Mouse (Mus musculus) adrenal gland, postnatal 4 days (tissue): ENCODE results near the gene Olfr1024. TPM values are rescaled to one million over a fixed set of nuclear protein-coding genes. Genes with fewer than 3 reads are reported as not detected.

ENCODE experiments used
- DNase-seq, 2 experiments: peaks; one replicate each; pipeline ENCODE4 v3.0.0; 2021 to 2022; ENCODE audit warnings: low spot score in 2 of 2, mixed read lengths in 2 of 2
- long read RNA-seq, 2 experiments: library from polyadenylated mRNA; stranded (forward); transcript quantifications; one replicate each; pipeline ENCODE4 v2.0.0; 2021
- total RNA-seq, 2 experiments: library from RNA; stranded (reverse); gene quantifications; 2 replicates each; pipeline ENCODE4 v1.2.3; 2021

Gene Olfr1024
- not detected for total RNA-seq
- long read RNA-seq, experiment 1: 0 reads
- long read RNA-seq, experiment 2: 0 reads

GRCm38 (mm10) chr2:85904952-85905351 lies at the start of gene Olfr1024:
Gene Olfr1024, minus strand, starts transcription at chr2:85905052.
- DNase-seq: no peak

GRCm38 (mm10) chr2:85950137-85950536 lies 45.3 kb upstream of the Olfr1024 start, which contains the start of gene Olfr1028:
Gene Olfr1028, plus strand, starts transcription at chr2:85950437.
- no peak for DNase-seq

- DNase-seq: no peak
Measured at GRCm38 (mm10) chr2:85921258-85921657, 16.4 kb upstream of the Olfr1024 start, which contains the start of gene Olfr1026. Gene Olfr1026, plus strand, starts transcription at chr2:85921558.

GRCm38 (mm10) chr2:85914893-85915292 lies 10.0 kb upstream of the Olfr1024 start, which contains the start of gene Olfr1025-ps1:
Gene Olfr1025-ps1, plus strand, starts transcription at chr2:85915193.
- DNase-seq: no peak

GRCm38 (mm10) chr2:85913197-85913596 lies 8.3 kb upstream of the Olfr1024 start:
- no peak for DNase-seq

- DNase-seq: no peak
Measured at GRCm38 (mm10) chr2:85885340-85885739, 19.5 kb downstream of the Olfr1024 start, which contains the start of gene Olfr1023. Gene Olfr1023, plus strand, starts transcription at chr2:85885640.

GRCm38 (mm10) chr2:85868294-85868693 lies 36.6 kb downstream of the Olfr1024 start, which contains the start of gene Olfr1022:
Gene Olfr1022, plus strand, starts transcription at chr2:85868594.
- no peak for DNase-seq

Other genes starting within 250 kb of the Olfr1024 start
- not detected for gene Olfr154, start 240.6 kb downstream of the Olfr1024 start, total RNA-seq
- not detected for gene Olfr1006, start 226.3 kb downstream of the Olfr1024 start, total RNA-seq
- not detected for gene Olfr1008, start 215.6 kb downstream of the Olfr1024 start, total RNA-seq
- under 1 TPM in 1 of 2 experiments, not detected in 1; 0.11 TPM for gene Olfr1009, start 189.6 kb downstream of the Olfr1024 start, total RNA-seq
- not detected for gene Olfr1012, start 142.3 kb downstream of the Olfr1024 start, total RNA-seq
- gene Olfr1013, start 138.0 kb downstream of the Olfr1024 start, total RNA-seq: not detected
- not detected for gene Olfr1014, start 132.3 kb downstream of the Olfr1024 start, total RNA-seq
- gene Olfr1015, start 123.0 kb downstream of the Olfr1024 start, total RNA-seq: not detected
- gene Olfr1016, start 102.5 kb downstream of the Olfr1024 start, total RNA-seq: not detected
- not detected for gene Olfr1018, start 86.6 kb downstream of the Olfr1024 start, total RNA-seq
- gene Olfr1019, start 59.6 kb downstream of the Olfr1024 start, total RNA-seq: not detected
- not detected for gene Olfr1020, start 58.0 kb downstream of the Olfr1024 start, total RNA-seq
- gene Olfr1022, start 36.5 kb downstream of the Olfr1024 start, total RNA-seq: not detected
- gene Olfr1023, start 19.4 kb downstream of the Olfr1024 start, total RNA-seq: not detected
- gene Olfr1025-ps1, start 10.1 kb upstream of the Olfr1024 start, total RNA-seq: not detected
- gene Olfr1026, start 16.5 kb upstream of the Olfr1024 start, total RNA-seq: not detected
- gene Olfr1028, start 45.4 kb upstream of the Olfr1024 start, total RNA-seq: not detected
- not detected for gene Olfr1029, start 68.8 kb upstream of the Olfr1024 start, total RNA-seq
- gene Olfr1030, start 74.2 kb upstream of the Olfr1024 start, total RNA-seq: not detected
- gene Olfr1031, start 85.3 kb upstream of the Olfr1024 start, total RNA-seq: not detected
- not detected for gene Olfr1032, start 100.5 kb upstream of the Olfr1024 start, total RNA-seq
- gene Olfr1033, start 115.6 kb upstream of the Olfr1024 start, total RNA-seq: 1 to 10 TPM; 3.2 to 6.0 TPM
- under 1 TPM; 0.11 to 0.31 TPM for gene Olfr1034, start 140.8 kb upstream of the Olfr1024 start, total RNA-seq
- gene Olfr1036, start 168.9 kb upstream of the Olfr1024 start, total RNA-seq: not detected
- gene Olfr1037, start 182.3 kb upstream of the Olfr1024 start, total RNA-seq: not detected
- gene Olfr1039, start 230.9 kb upstream of the Olfr1024 start, total RNA-seq: not detected
- gene Olfr1040, start 241.7 kb upstream of the Olfr1024 start, total RNA-seq: not detected